Mouse (Mus musculus) embryonic fibroblast, embryonic 13.5 days (primary cell): ENCODE results near the gene Prdx2.

Experiments
- CTCF ChIP-seq: IDR thresholded peaks from 2 replicates; pipeline ENCODE4 v1.5.1; 2011; ENCODE audit warnings: mild to moderate bottlenecking, control low read depth, low read length, moderate library complexity, borderline replicate concordance; ENCODE audit not compliant: insufficient read depth
- POLR2A ChIP-seq: IDR thresholded peaks from 2 replicates; pipeline ENCODE4 v1.6.1; 2011; ENCODE audit warnings: low read depth, mild to moderate bottlenecking, control low read depth, low read length, moderate library complexity

DNA sequence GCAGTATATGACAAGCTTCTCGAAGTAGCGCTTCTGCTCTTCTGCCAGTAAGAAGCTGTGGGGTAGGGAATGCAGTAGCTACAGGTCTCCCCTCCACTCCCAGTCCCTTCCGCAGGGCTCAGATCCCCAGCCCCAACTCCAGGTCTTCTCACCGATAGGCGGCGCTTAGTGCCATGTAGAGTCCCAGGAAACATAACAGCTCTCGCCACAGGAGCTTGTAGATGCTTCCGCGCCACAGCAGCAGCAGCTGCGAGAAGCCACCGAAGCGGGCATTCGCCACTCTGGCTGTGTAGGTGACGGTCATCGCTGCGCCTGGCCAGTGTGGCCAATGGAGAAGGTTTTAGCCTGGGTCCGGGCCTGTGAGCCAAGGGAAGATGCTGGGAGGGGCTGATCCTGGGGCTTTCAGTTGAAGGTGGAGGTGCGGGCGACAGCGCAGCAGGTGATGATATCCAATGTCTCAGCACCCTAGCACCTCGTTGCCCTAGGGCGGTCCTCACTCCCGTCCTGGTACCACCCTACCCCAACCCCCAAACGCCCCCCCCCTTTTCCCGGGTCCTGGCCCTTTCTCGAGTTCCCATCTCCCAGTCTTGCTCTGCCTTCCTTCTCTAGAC lies 43.9 kb downstream of the Prdx2 start:
- TF ChIP-seq POLR2A (no peak), CTCF (peak; percentile 29; the same call in 1 of the 2 replicates)
